Mouse (Mus musculus): ENCODE data around the gene Rbm8a2. TPM values are rescaled to one million over a fixed set of nuclear protein-coding genes. Genes with fewer than 3 reads are reported as not detected.

Rbm8a2 gene
- polyA plus RNA-seq, 1 experiment = 4.0 TPM

- Histone ChIP-seq H3K4me3 (ENCODE audit: insufficient read depth, low read length) (no peak overlapping the region), H3K4me1 (ENCODE audit: control insufficient read depth, insufficient read depth, low read length) (no peaks in the 10 kb centered on the region), H3K27ac (ENCODE audit: insufficient read depth, low read length) (no peak overlapping the region)
- no peak for TF ChIP-seq POLR2A (IDR thresholded peaks at IDR 0.05; ENCODE audit: low read depth, low read length)
- no peak for TF ChIP-seq CTCF (IDR thresholded peaks at IDR 0.05; ENCODE audit: borderline replicate concordance, insufficient read depth, low read length)
Observed at GRCm38 (mm10) chr1:175938731-175939130, 40.2 kb downstream of the Rbm8a2 start.

GRCm38 (mm10) chr1:175936282-175936737 lies 42.6 kb downstream of the Rbm8a2 start:
- no peaks in the 10 kb centered on the region for H3K4me1 ChIP-seq (ENCODE audit: control insufficient read depth, insufficient read depth, low read length)
- no peak for TF ChIP-seq POLR2A (IDR thresholded peaks at IDR 0.05; ENCODE audit: low read depth, low read length)
- TF ChIP-seq CTCF (IDR thresholded peaks at IDR 0.05; ENCODE audit: borderline replicate concordance, insufficient read depth, low read length) = no peak
- H3K4me3 ChIP-seq (ENCODE audit: insufficient read depth, low read length) = no peak overlapping the region; the same call in 1 of the 2 replicates
- no peak overlapping the region for H3K27ac ChIP-seq (ENCODE audit: insufficient read depth, low read length)

GRCm38 (mm10) chr1:175931391-175931790 lies 47.5 kb downstream of the Rbm8a2 start:
- Histone ChIP-seq H3K4me1 (ENCODE audit: control insufficient read depth, insufficient read depth, low read length) (no peaks in the 10 kb centered on the region), H3K4me3 (ENCODE audit: insufficient read depth, low read length) (no peak overlapping the region), H3K27ac (ENCODE audit: insufficient read depth, low read length) (no peak overlapping the region)
- TF ChIP-seq POLR2A (IDR thresholded peaks at IDR 0.05; ENCODE audit: low read depth, low read length) = no peak
- no peak for TF ChIP-seq CTCF (IDR thresholded peaks at IDR 0.05; ENCODE audit: borderline replicate concordance, insufficient read depth, low read length)

Other genes starting within 250 kb of the Rbm8a2 start
- 19.5 and 27.6 TPM in 2 replicates for gene Exo1, start 98.5 kb downstream of the Rbm8a2 start, polyA plus RNA-seq (2011; ENCODE audit: insufficient read length, low read depth, missing spikeins)
- gene Gm38100, start 58.8 kb downstream of the Rbm8a2 start, polyA plus RNA-seq (2011; ENCODE audit: insufficient read length, low read depth, missing spikeins) = not detected in 2 replicates

Measured in embryonic fibroblast, embryonic 13.5 days (primary cell).